Mouse (Mus musculus) granulocyte monocyte progenitor cell, adult 5-6 weeks (primary cell): ENCODE results near the gene Mllt1. TPM values are rescaled to one million over a fixed set of nuclear protein-coding genes. Genes with fewer than 3 reads are reported as not detected.

Source experiments
- ATAC-seq: replicated peaks from 2 replicates; pipeline ENCODE4 v1.8.0; 2016; ENCODE audit warnings: mild to moderate bottlenecking, moderate TSS enrichment, inconsistent platforms; ENCODE audit not compliant: poor library complexity, severe bottlenecking
- total RNA-seq, 2 experiments: library from RNA; stranded (forward) in 1 of 2; stranded (reverse) in 1 of 2; fragments of 200-712, 200-1000 nt in 1 of 2; fragments of >200 nt in 1 of 2; fragmentation: Nextera tagmentation in 1 of 2; gene quantifications; 2 replicates each; pipeline ENCODE4 v1.2.3; 2014 to 2017

The Mllt1 gene
- total RNA-seq, 2 experiments from 2014 or later = 17.0 to 20.6 TPM

DNA sequence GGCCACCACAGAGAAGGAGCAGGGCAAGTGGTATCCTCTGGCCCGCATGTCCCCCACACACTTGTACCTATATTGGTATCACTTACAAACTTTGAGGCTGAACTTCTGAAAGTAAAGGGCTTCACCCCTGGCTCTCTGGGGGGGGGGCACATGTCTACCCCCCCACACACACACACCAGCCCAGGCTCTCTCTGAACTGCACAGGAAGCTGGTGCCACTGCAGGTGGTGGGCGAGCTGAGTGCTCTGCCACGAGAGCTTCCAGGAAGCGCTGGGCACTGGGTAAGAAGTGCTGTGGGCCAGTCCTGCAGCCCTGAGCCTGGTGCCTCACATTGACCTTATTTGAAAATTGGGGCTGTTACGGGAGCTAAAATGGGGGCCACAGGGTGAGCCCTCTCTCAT is 91.5 kb downstream of the Mllt1 start:
- peak; percentile 25 for ATAC-seq

Other genes with a start within 250 kb of the Mllt1 start
- gene Ndufa11, start 217.6 kb downstream of the Mllt1 start, total RNA-seq (2014; fragmentation: Nextera tagmentation) = 134 and 201 TPM in 2 replicates
- gene Ndufa11, start 217.6 kb downstream of the Mllt1 start, total RNA-seq (2017) = 99.5 and 106 TPM in 2 replicates
- gene Vmac, start 217.4 kb downstream of the Mllt1 start, total RNA-seq (2014; fragmentation: Nextera tagmentation) = 5.3 and 9.1 TPM in 2 replicates
- 3.7 and 9.1 TPM in 2 replicates for gene Vmac, start 217.4 kb downstream of the Mllt1 start, total RNA-seq (2017)
- not detected in 2 replicates for gene Nrtn, start 177.9 kb downstream of the Mllt1 start, total RNA-seq (2014; fragmentation: Nextera tagmentation)
- gene Nrtn, start 177.9 kb downstream of the Mllt1 start, total RNA-seq (2017) = not detected in 2 replicates
- 20.5 and 22.8 TPM in 2 replicates for gene Dus3l, start 170.7 kb downstream of the Mllt1 start, total RNA-seq (2014; fragmentation: Nextera tagmentation)
- 18.2 and 21.8 TPM in 2 replicates for gene Dus3l, start 170.7 kb downstream of the Mllt1 start, total RNA-seq (2017)
- gene Prr22, start 165.2 kb downstream of the Mllt1 start, total RNA-seq (2014; fragmentation: Nextera tagmentation) = 0.17 and 2.6 TPM in 2 replicates
- gene Prr22, start 165.2 kb downstream of the Mllt1 start, total RNA-seq (2017) = 1.6 and 1.7 TPM in 2 replicates
- 4.4 and 6.4 TPM in 2 replicates for gene Rfx2, start 104.4 kb downstream of the Mllt1 start, total RNA-seq (2014; fragmentation: Nextera tagmentation)
- 1.6 and 2.8 TPM in 2 replicates for gene Rfx2, start 104.4 kb downstream of the Mllt1 start, total RNA-seq (2017)
- gene Acsbg2, start 61.0 kb downstream of the Mllt1 start, total RNA-seq (2014; fragmentation: Nextera tagmentation) = not detected in 2 replicates
- not detected in 2 replicates for gene Acsbg2, start 61.0 kb downstream of the Mllt1 start, total RNA-seq (2017)
- gene 1700061G19Rik, start 59.9 kb downstream of the Mllt1 start, total RNA-seq (2014; fragmentation: Nextera tagmentation) = 0.47 TPM in 1 of 2 replicates, not detected in the other
- 0.17 TPM in 1 of 2 replicates, not detected in the other for gene 1700061G19Rik, start 59.9 kb downstream of the Mllt1 start, total RNA-seq (2017)
- gene Acer1, start 46.7 kb upstream of the Mllt1 start, total RNA-seq (2014; fragmentation: Nextera tagmentation) = not detected in 2 replicates
- gene Acer1, start 46.7 kb upstream of the Mllt1 start, total RNA-seq (2017) = not detected in 2 replicates
- 48.8 and 80.1 TPM in 2 replicates for gene Clpp, start 54.9 kb upstream of the Mllt1 start, total RNA-seq (2014; fragmentation: Nextera tagmentation)
- 88.7 and 94.7 TPM in 2 replicates for gene Clpp, start 54.9 kb upstream of the Mllt1 start, total RNA-seq (2017)
- gene Alkbh7, start 61.9 kb upstream of the Mllt1 start, total RNA-seq (2014; fragmentation: Nextera tagmentation) = 11.3 and 24.4 TPM in 2 replicates
- 17.3 and 18.7 TPM in 2 replicates for gene Alkbh7, start 61.9 kb upstream of the Mllt1 start, total RNA-seq (2017)
- not detected in 2 replicates for gene Pspn, start 64.6 kb upstream of the Mllt1 start, total RNA-seq (2014; fragmentation: Nextera tagmentation)
- not detected in 2 replicates for gene Pspn, start 64.6 kb upstream of the Mllt1 start, total RNA-seq (2017)
- gene Gtf2f1, start 75.9 kb upstream of the Mllt1 start, total RNA-seq (2014; fragmentation: Nextera tagmentation) = 47.6 and 63.8 TPM in 2 replicates
- 103 and 116 TPM in 2 replicates for gene Gtf2f1, start 75.9 kb upstream of the Mllt1 start, total RNA-seq (2017)
- not detected in 2 replicates for gene Gm17949, start 76.1 kb upstream of the Mllt1 start, total RNA-seq (2014; fragmentation: Nextera tagmentation)
- gene Gm17949, start 76.1 kb upstream of the Mllt1 start, total RNA-seq (2017) = not detected in 2 replicates
- gene Khsrp, start 96.1 kb upstream of the Mllt1 start, total RNA-seq (2014; fragmentation: Nextera tagmentation) = 96.6 and 149 TPM in 2 replicates
- 68.9 and 84.0 TPM in 2 replicates for gene Khsrp, start 96.1 kb upstream of the Mllt1 start, total RNA-seq (2017)
- not detected in 2 replicates for gene Slc25a41, start 106.2 kb upstream of the Mllt1 start, total RNA-seq (2014; fragmentation: Nextera tagmentation)
- gene Slc25a41, start 106.2 kb upstream of the Mllt1 start, total RNA-seq (2017) = not detected in 2 replicates
- gene Crb3, start 123.7 kb upstream of the Mllt1 start, total RNA-seq (2014; fragmentation: Nextera tagmentation) = not detected in 2 replicates
- gene Crb3, start 123.7 kb upstream of the Mllt1 start, total RNA-seq (2017) = not detected in 2 replicates
- 15.2 and 23.8 TPM in 2 replicates for gene Slc25a23, start 124.4 kb upstream of the Mllt1 start, total RNA-seq (2014; fragmentation: Nextera tagmentation)
- 1.6 and 1.7 TPM in 2 replicates for gene Slc25a23, start 124.4 kb upstream of the Mllt1 start, total RNA-seq (2017)
- 24.7 and 27.1 TPM in 2 replicates for gene Dennd1c, start 143.1 kb upstream of the Mllt1 start, total RNA-seq (2014; fragmentation: Nextera tagmentation)
- 2.9 and 3.0 TPM in 2 replicates for gene Dennd1c, start 143.1 kb upstream of the Mllt1 start, total RNA-seq (2017)
- gene Tubb4a, start 152.4 kb upstream of the Mllt1 start, total RNA-seq (2014; fragmentation: Nextera tagmentation) = not detected in 2 replicates
- not detected in 2 replicates for gene Tubb4a, start 152.4 kb upstream of the Mllt1 start, total RNA-seq (2017)
- 0.28 and 1.1 TPM in 2 replicates for gene Tnfsf9, start 169.9 kb upstream of the Mllt1 start, total RNA-seq (2014; fragmentation: Nextera tagmentation)
- 0.60 and 3.0 TPM in 2 replicates for gene Tnfsf9, start 169.9 kb upstream of the Mllt1 start, total RNA-seq (2017)
- not detected in 2 replicates for gene Cd70, start 214.4 kb upstream of the Mllt1 start, total RNA-seq (2014; fragmentation: Nextera tagmentation)
- gene Cd70, start 214.4 kb upstream of the Mllt1 start, total RNA-seq (2017) = not detected in 2 replicates